9 mouse cellular contexts compared by ENCODE assay signal in genomic region chr17:84878316-84878715, GRCm38 (mm10).
DNase-seq lines count a peak whose midpoint lies in the region; ATAC-seq and TF ChIP-seq lines count a peak whose summit lies in the region.
"Had no signal": no experiment of that assay in that cellular context is flagged by ENCODE, and none has a peak within 500 bp of the region (broad histone marks: within the 10 kb centered on the region; RNA-seq: fewer than 3 reads in every experiment).

No protein-coding gene starts in this region.

- no peaks in the 10 kb centered on the region for H3K27me3 ChIP-seq in heart, adult 2 months (ENCODE audit: control insufficient read depth, insufficient read depth, low read length)
- no peaks in the 10 kb centered on the region for H3K27me3 ChIP-seq in CH12.LX (replicated peaks)
- H3K27me3 ChIP-seq in forebrain, embryonic 13.5 days, result no peaks in the 10 kb centered on the region
- no peaks in the 10 kb centered on the region for H3K27me3 ChIP-seq in liver, postnatal 0 days (ENCODE audit: insufficient read depth, low read length)
- H3K27me3 ChIP-seq: limb, embryonic 12.5 days had no signal

- no peaks in the 10 kb centered on the region; the same call in 1 of the 2 replicates for H3K4me1 ChIP-seq in heart, adult 2 months (ENCODE audit: control insufficient read depth, insufficient read depth, low read length)
- peaks cover 0 to 17% of the 10 kb centered on the region in 2 experiments; a peak in 2 of 4 replicates for H3K4me1 ChIP-seq in CH12.LX (ENCODE audit: control insufficient read depth in 1 of 2, insufficient read depth in 2 of 2)
- no peaks in the 10 kb centered on the region for H3K4me1 ChIP-seq in forebrain, embryonic 13.5 days
- peaks cover 20% of the 10 kb centered on the region for H3K4me1 ChIP-seq in liver, postnatal 0 days (ENCODE audit: insufficient read depth)
- H3K4me1 ChIP-seq: limb, embryonic 12.5 days had no signal

- in situ Hi-C loops in CH12.LX (cut with MboI; ENCODE audit: low pct_ligation_motif_present, low pct_unique_long_range_greater_than_20kb, low sequenced_read_pairs), result no loop called here

- no peak overlapping the region for H3K9ac ChIP-seq in heart, adult 2 months (ENCODE audit: low read depth, low read length)
- peak overlapping the region; percentile 47; the same call in 1 of the 2 replicates for H3K9ac ChIP-seq in CH12.LX (ENCODE audit: insufficient read depth, low read depth)
- no peak overlapping the region for H3K9ac ChIP-seq in forebrain, embryonic 13.5 days
- H3K9ac ChIP-seq in liver, postnatal 0 days (replicated peaks), result peak overlapping the region; percentile 9
- H3K9ac ChIP-seq: limb, embryonic 12.5 days had no signal

- no peak for TF ChIP-seq CTCF in heart, adult 2 months (IDR thresholded peaks at IDR 0.05)
- TF ChIP-seq CTCF in CH12.LX (conservative IDR thresholded peaks at IDR 0.05 in 1 of 2, IDR thresholded peaks at IDR 0.05 in 1 of 2; ENCODE audit: low read depth in 2 of 2, low read length in 2 of 2), result no peak
- TF ChIP-seq CTCF in liver, postnatal 0 days (IDR thresholded peaks at IDR 0.05; ENCODE audit: low read depth), result no peak

- no peak for DNase-seq in heart, adult 2 months
- no peak for DNase-seq in heart, adult 9 months (ENCODE audit: low spot score in 2 of 2)
- DNase-seq in CH12.LX (ENCODE audit: extremely low read depth) (no peak), MN1 (ENCODE audit: low spot score) (no peak)
- no peak for DNase-seq in liver, postnatal 0 days
- DNase-seq in urinary bladder, postnatal 14 days (ENCODE audit: low spot score), result no peak
- no peak for DNase-seq in urinary bladder, postnatal 25 days (ENCODE audit: low spot score)

- H3K4me2 ChIP-seq in CH12.LX (ENCODE audit: insufficient read depth, low read depth, poor library complexity, severe bottlenecking), result peak overlapping the region; percentile 75
- H3K4me2 ChIP-seq in forebrain, embryonic 13.5 days, result peak overlapping the region; percentile 43; the same call in 1 of the 2 replicates
- H3K4me2 ChIP-seq in liver, postnatal 0 days (ENCODE audit: low read depth, low read length), result peak overlapping the region; percentile 65

- H3K27ac ChIP-seq in heart, adult 2 months, result peak overlapping the region; percentile 78
- no peak overlapping the region for H3K27ac ChIP-seq in CH12.LX (ENCODE audit: insufficient read depth, low read depth)
- no peak overlapping the region for H3K27ac ChIP-seq in forebrain, embryonic 13.5 days
- H3K27ac ChIP-seq in liver, postnatal 0 days (ENCODE audit: low read depth), result peak overlapping the region; percentile 86
- H3K27ac ChIP-seq: limb, embryonic 12.5 days had no signal

- no peak for TF ChIP-seq EP300 in heart, adult 2 months (IDR thresholded peaks at IDR 0.05; ENCODE audit: insufficient read depth, low read depth, low read length)
- no peak for TF ChIP-seq EP300 in CH12.LX (IDR thresholded peaks at IDR 0.05; ENCODE audit: low read length)
- no peak for TF ChIP-seq EP300 in liver, postnatal 0 days (IDR thresholded peaks at IDR 0.05; ENCODE audit: low read depth)

- H3K79me2 ChIP-seq in heart, adult 2 months (replicated peaks; ENCODE audit: control insufficient read depth, insufficient read depth, low read length), result no peaks in the 10 kb centered on the region
- no peaks in the 10 kb centered on the region for H3K79me2 ChIP-seq in CH12.LX (replicated peaks; ENCODE audit: control insufficient read depth, extremely low read depth, insufficient read depth, poor library complexity, severe bottlenecking)

- 0 out of 2 replicates have a peak, but pooled peaks cover 3% of the 10 kb centered on the region for H3K36me3 ChIP-seq in heart, adult 2 months (ENCODE audit: control insufficient read depth, insufficient read depth, low read length)
- H3K36me3 ChIP-seq in CH12.LX (replicated peaks in 1 of 2; ENCODE audit: control insufficient read depth in 1 of 2, insufficient read depth in 1 of 2, low read length in 1 of 2), result no peaks in the 10 kb centered on the region
- no peaks in the 10 kb centered on the region for H3K36me3 ChIP-seq in forebrain, embryonic 13.5 days (ENCODE audit: poor library complexity, severe bottlenecking)
- no peaks in the 10 kb centered on the region for H3K36me3 ChIP-seq in liver, postnatal 0 days (replicated peaks; ENCODE audit: insufficient read depth, low read length)
- H3K36me3 ChIP-seq: limb, embryonic 12.5 days had no signal

- no peaks in the 10 kb centered on the region for H3K9me3 ChIP-seq in CH12.LX (replicated peaks; ENCODE audit: low read length)
- H3K9me3 ChIP-seq in forebrain, embryonic 13.5 days (replicated peaks), result no peaks in the 10 kb centered on the region
- no peaks in the 10 kb centered on the region for H3K9me3 ChIP-seq in liver, postnatal 0 days (ENCODE audit: low read length)
- H3K9me3 ChIP-seq: limb, embryonic 12.5 days had no signal

- intact Hi-C loops in heart, adult 2 months (cut with DNase I), result loop anchor here (5.0 kb wide), 3 partner anchors 79 to 214 kb away; partner anchors contain the start of genes Camkmt, Ppm1b and Prepl

- ATAC-seq in forebrain, embryonic 13.5 days, result no peak
- ATAC-seq in liver, postnatal 0 days, result peak; percentile 20; the same call in 1 of the 2 replicates

- 79% methylated on average over 5 of the region's 5 CpGs for WGBS in heart, adult 2 months
- whole genome bisulfite sequencing in forebrain, embryonic 13.5 days, result 86% methylated on average over 5 of the region's 5 CpGs
- WGBS in liver, postnatal 0 days (ENCODE audit: insufficient replicate concordance), result 72% methylated on average over 5 of the region's 5 CpGs

- no peak for TF ChIP-seq RAD21 in CH12.LX (IDR thresholded peaks at IDR 0.05; ENCODE audit: low read depth, low read length)

- no peak for TF ChIP-seq POLR2A in heart, adult 2 months (IDR thresholded peaks at IDR 0.05; ENCODE audit: insufficient read depth, low read depth, low read length)
- no peak for TF ChIP-seq POLR2A in CH12.LX (IDR thresholded peaks at IDR 0.05; ENCODE audit: low read depth, low read length)

- H3K4me3 ChIP-seq in heart, adult 2 months, result peak overlapping the region; percentile 24
- H3K4me3 ChIP-seq in CH12.LX (replicated peaks in 1 of 3; ENCODE audit: low read depth in 2 of 3, low read length in 2 of 3, poor library complexity in 1 of 3), result no peak overlapping the region
- no peak overlapping the region for H3K4me3 ChIP-seq in forebrain, embryonic 13.5 days
- H3K4me3 ChIP-seq in liver, postnatal 0 days (ENCODE audit: low read depth, low read length), result peak overlapping the region; percentile 33

- dilution Hi-C loops in CH12.LX (cut with MboI; ENCODE audit: extremely low pct_ligation_motif_present, extremely low pct_unique_long_range_greater_than_20kb, low sequenced_read_pairs), result no loop called here

TF ChIP-seq in CH12.LX, 34 proteins besides CTCF, POLR2A, EP300 and RAD21:
- TF ChIP-seq UBTF (IDR thresholded peaks at IDR 0.05; ENCODE audit: low read depth, low read length) (no peak), IRF4 (IDR thresholded peaks at IDR 0.05; ENCODE audit: low read depth, low read length) (no peak), MAFK (IDR thresholded peaks at IDR 0.05; ENCODE audit: insufficient replicate concordance, low read length) (no peak), CHD1 (IDR thresholded peaks at IDR 0.05; ENCODE audit: low read depth, low read length) (no peak), MYC (IDR thresholded peaks at IDR 0.05; ENCODE audit: low read depth, low read length) (no peak), TBP (conservative IDR thresholded peaks at IDR 0.05; ENCODE audit: low read depth, low read length) (no peak), POLR2AphosphoS2 (IDR thresholded peaks at IDR 0.05; ENCODE audit: low read depth, low read length) (no peak), ETS1 (conservative IDR thresholded peaks at IDR 0.05; ENCODE audit: low read depth, low read length) (no peak), JUN (IDR thresholded peaks at IDR 0.05; ENCODE audit: insufficient read depth, low read depth, low read length) (no peak), PAX5 (IDR thresholded peaks at IDR 0.05; ENCODE audit: low read length) (no peak), ZMIZ1 (IDR thresholded peaks at IDR 0.05; ENCODE audit: low read depth, low read length) (no peak), TCF12 (IDR thresholded peaks at IDR 0.05; ENCODE audit: low read depth, low read length) (no peak), MAX (IDR thresholded peaks at IDR 0.05; ENCODE audit: low read length) (no peak), ZNF384 (IDR thresholded peaks at IDR 0.05; ENCODE audit: low read depth, low read length) (no peak), BHLHE40 (IDR thresholded peaks at IDR 0.05; ENCODE audit: low read depth, low read length) (no peak), RCOR1 (conservative IDR thresholded peaks at IDR 0.05; ENCODE audit: low read depth, low read length) (no peak), JUND (conservative IDR thresholded peaks at IDR 0.05; ENCODE audit: low read depth, low read length) (no peak)
TF ChIP-seq in CH12.LX: peak in this region for 0.

Comparison
In these comparisons a context has a peak if more than half of its experiments do, and no peak if none do; other contexts are left out.
1. H3K27ac ChIP-seq: peak in heart, adult 2 months (single experiment) and liver, postnatal 0 days (single experiment); none in CH12.LX (single experiment) and forebrain, embryonic 13.5 days (single experiment).
2. H3K4me3 ChIP-seq: peak in heart, adult 2 months (single experiment) and liver, postnatal 0 days (single experiment); none in CH12.LX (0 of 3) and forebrain, embryonic 13.5 days (single experiment).
3. H3K9ac ChIP-seq: peak in CH12.LX (single experiment) and liver, postnatal 0 days (single experiment); none in heart, adult 2 months (single experiment) and forebrain, embryonic 13.5 days (single experiment).
4. Peak in every context shown above with its lines, with median percentiles within 50 percentile points of each other: H3K4me2 ChIP-seq.